Mouse (Mus musculus) kidney, postnatal 25 days (tissue): Measurements from ENCODE around the gene Gng12.

ENCODE experiments used
- DNase-seq, 2 experiments: peaks; one replicate each; pipeline ENCODE4 v3.0.0; 2021; ENCODE audit warnings: mixed read lengths in 2 of 2

Gene Gng12

DNA sequence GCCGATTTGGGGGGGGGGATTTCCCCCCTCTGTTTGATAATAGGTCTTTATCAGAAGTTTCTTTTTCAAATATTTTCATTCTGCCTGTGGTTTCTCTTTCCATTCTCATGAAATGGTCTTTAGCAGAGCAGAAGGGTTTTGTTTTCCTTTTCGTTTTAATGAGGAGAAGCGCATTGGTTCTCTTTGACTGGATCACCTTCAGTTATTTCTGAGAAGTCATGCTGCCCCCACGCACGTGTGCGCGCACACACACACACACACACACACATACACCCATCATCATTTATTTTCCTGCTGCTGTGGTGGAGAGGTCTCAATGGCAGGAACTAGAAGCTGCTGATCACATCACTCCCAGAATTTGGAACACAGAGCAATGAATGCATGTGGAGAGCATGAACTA is 20.8 kb downstream of the Gng12 start:
- no peak for DNase-seq

DNA sequence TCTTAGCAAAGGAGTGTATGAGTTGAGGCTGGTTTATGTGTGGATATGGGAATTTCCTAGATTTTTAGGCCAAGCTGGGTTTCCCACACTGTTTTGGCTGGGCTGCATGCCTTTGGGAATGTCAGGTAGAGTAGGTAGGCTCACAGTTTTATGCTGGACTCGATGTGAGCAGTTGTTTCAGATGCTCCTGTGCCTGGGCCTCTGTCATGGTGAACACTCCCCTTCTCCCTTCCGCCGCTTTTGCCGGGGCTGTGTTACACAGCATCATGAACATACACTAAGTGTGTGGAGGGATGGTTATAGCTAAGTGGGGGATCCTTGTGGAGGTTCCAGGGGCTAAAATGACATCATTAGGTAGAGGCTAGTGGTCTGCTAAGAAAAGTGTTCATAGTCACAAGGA is 24.6 kb downstream of the Gng12 start:
- no peak for DNase-seq

DNA sequence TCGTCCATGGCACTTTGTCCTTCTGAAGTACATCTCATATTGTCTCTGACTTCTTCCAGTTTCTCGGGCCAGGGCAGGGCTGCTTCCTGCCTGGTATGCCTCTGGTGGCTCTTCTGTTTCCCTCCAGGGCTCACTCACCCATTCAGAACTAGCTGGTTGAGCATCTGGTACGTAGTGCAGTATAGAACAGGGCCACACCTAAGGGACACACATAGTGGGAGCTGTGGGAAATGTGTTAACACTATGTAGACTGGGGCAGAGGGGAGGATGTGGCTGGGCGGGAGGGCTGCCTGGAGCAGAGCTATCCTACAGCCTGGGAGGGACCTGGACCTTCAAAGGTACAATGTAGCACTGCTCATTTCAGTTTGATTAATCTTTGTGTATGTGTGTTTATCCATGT is 25.6 kb downstream of the Gng12 start:
- no peak for DNase-seq

DNA sequence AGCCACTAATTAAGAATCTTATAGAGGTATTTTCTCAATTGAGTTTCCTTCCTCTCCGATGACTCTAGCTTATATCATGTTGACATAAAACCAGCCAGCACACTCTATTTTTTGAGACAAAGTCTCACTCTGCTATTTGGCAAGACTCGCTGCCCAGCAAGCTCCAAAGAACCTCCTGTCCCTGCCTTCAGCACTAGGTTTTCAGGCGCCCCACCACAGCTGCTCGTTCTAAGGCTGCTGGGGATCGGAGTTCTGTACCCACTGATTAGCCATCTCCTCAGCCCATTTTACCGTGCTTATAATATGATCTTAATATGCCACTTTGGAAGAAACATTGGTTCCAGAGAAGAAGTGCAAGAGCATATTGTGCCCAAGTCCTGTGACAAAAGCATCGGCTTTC is 26.3 kb downstream of the Gng12 start:
- DNase-seq: no peak

DNA sequence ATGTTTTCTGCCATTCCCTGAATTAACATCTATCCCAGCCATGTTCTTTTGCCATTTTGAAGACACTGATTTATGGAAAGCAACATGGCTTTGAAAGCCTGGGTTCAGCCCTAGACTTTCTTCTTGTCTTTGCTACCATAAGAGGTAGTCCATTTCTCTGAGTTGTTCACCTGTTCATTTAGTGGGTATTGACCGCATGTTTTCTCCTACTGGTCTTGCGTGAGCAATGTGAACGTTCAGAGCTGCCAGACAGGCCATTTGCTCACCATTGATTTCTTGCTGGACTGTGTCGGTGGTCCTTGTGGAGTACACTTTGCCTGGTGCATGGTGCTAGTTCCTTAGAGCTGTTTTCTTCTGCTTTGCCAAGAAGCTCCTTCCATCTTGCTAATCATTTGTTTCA is 27.7 kb downstream of the Gng12 start:
- DNase-seq: no peak

DNA sequence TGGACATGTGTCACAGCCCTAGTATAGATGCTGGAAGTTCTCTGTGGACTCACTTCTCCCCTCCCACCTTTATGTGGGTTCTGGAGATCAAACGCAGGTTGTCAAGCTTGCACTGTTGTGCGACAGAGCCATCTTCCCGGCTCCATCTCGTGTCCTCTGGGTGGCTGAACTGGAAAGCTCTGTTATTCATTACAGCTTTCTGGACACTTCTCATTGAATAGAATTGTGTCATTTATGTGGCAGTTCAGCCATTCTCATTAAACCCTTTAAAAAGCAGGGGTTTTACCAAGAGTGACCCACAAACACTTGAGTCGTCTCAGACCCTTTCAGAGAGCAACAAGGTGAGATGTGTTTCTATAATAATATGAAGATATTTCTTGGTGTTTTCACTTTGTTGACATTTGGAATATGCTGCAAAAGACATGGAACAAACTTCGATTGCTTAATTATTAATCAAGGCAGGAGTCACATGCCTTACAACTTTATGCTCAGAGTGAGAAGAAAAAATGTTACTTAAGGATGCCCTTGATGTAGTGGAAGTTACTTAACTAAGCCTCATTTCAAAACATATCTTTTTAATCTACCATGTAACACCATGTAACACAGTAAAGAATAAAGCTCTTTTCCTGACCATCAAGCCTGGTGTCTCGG is 28.2 kb downstream of the Gng12 start:
- peak; percentile 23 to 55 for DNase-seq

DNA sequence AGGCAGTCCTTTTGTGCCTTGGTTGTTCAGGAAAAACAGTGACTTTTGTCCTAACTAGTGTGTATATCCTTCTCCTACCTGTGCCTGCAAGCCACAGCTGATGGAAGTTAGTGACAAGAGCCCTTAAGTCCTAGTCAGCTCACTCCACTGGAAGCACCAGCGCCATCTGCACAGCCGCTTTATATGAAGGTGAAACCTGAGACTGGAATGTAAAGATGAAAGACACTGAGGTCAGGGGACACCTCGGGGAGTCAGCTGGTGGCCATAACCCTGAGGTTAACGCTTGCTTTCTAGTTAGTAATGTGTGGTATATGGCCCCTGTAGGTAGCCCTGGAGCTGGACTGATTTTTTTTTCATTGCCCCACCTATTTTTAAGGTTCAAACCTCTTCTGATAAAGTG is 30.1 kb downstream of the Gng12 start:
- DNase-seq: no peak

DNA sequence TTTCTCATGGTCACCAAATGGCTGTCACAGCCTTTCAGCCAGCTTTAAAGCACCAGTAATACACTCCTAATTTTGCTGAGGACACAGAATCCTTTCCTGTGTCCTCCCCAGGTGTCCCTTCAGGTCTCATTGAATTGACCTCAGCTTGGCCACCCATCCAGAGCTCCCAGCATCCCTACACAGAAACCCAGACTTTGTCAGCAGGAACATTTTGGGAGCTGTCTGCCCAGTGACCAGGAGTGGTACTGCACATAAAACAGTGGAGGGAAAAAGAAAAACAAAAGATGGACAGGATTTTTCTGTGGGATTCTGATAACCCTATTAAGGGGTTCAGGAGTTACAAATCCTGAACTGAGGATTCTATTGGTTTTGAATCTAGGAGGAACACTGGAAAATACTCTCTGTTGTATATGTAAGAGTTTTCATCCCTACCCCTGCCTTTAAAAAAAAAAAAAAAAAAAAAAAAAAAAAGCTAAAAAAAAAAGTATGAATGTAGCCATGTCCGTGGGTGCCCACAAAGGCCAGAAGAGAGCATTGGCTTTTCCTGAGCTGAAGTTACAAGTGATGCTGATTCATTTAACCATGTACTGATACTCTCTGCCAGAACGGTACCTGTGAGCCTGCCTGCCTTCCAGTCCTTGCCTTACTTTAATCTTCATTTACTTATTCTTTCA is 32.9 kb downstream of the Gng12 start:
- DNase-seq: no peak

DNA sequence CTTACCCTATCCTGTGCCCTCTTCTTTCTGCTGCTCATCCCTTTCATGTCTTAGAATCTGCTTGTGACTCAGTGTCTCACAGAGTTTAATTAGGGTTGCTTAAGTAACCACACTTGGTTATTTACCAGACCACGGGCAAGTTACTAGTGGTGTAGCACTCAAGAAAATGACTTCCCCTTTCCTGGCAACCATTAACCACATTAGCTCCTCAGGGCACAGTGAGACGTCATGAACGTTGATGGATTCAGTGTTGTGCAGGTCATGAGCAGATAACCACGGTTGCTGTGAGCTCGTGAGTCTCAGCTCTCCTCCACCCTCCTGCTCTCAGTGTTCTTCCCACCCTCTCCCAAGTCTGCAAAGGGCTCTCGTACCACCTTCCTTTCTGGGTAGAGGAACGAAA is 33.5 kb downstream of the Gng12 start:
- DNase-seq: peak; percentile 45 to 68

DNA sequence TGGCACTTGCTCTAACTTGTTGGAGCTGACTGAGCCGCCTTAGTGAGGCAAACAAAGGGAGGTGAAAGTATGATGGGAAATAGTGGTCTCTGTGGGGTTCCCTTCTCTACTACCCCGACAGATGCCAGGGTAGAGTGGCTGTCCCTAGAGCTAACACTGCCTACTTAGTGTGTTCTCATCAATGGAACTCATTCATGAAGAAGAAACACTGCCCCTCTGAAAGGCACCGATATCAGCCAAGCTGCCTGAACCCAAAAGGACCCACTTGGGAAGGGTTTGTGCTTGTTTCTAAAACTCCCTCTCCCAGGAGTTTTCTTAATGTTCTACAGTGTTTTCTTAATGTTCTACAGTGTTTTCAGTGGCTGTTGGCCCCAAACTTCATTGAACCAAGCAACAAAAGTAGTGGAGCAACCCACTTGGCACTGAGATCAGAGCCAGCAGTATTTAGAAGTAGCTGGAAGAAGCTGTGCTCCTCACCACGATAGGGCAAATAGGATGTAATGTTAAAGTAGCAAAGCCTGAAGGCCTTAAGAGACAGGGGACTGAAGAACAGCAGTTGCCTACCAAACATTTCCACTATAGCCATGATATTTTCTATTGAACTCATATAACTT is 36.1 kb downstream of the Gng12 start:
- no peak for DNase-seq

DNA sequence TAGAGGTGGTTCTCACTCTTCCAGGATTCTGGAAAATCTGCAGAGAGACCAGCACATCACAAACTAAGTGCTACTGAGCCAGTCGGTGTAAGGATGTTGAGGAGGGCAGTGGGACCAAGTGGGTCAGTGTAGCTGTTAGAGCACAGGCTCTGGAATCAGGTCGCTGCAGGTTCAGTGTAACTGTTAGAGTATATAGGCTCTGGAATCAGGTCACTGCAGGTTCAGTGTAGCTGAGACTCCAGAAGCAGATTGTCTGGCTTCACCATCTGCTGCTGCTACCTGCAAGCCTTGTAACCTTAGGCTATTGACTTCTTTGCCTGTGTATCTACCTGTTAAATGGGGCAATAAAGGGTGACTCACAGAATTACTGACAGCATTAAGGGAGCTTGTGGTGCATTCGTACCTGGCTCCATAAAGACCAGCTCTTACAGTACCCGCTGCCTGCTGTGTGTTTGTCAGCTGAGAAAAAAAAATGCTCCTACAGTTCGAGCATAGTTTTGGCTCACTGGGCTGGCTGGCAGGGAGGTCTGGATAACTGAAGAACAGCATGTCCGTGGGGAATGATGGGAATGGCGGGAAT is 44.5 kb downstream of the Gng12 start:
- DNase-seq: no peak

DNA sequence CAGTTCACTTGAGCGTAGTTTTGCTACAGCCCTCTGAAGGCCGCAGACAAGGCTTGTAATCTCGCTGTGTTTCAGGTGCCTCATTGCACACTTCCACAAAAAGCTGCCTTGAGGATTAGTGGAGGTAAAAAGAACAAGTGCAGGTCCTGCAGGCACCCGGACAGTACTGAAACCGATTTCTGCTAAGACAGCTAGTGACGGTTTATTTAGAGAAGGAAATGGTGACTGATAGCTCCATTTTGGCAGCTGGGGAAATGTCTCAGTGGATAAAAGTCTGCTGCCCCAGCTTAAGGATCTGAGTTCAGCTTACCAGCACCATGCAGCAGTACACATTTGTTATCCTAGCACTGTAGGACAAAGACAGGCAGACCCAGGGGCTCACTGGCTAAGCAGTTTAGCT is 45.6 kb downstream of the Gng12 start:
- no peak for DNase-seq

DNA sequence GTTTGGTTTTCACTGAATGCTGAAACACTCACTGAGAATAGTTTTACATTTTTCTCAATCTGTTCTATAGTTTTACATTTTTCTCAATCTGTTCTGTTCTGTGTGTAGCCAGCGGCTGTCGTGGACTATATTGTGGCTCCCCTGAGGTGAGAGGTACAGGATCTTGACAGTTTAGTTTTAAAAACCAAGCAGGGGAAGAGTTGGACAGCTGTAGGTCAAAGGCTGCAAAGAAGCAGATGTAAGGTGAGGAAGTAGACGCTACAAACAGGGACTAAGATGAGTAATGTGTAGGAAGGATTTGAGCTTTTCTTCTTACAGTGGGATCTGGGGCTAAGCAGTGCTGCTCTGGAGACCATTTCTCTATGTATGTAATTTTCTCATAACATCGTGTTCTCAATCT is 46.6 kb downstream of the Gng12 start:
- DNase-seq: no peak

DNA sequence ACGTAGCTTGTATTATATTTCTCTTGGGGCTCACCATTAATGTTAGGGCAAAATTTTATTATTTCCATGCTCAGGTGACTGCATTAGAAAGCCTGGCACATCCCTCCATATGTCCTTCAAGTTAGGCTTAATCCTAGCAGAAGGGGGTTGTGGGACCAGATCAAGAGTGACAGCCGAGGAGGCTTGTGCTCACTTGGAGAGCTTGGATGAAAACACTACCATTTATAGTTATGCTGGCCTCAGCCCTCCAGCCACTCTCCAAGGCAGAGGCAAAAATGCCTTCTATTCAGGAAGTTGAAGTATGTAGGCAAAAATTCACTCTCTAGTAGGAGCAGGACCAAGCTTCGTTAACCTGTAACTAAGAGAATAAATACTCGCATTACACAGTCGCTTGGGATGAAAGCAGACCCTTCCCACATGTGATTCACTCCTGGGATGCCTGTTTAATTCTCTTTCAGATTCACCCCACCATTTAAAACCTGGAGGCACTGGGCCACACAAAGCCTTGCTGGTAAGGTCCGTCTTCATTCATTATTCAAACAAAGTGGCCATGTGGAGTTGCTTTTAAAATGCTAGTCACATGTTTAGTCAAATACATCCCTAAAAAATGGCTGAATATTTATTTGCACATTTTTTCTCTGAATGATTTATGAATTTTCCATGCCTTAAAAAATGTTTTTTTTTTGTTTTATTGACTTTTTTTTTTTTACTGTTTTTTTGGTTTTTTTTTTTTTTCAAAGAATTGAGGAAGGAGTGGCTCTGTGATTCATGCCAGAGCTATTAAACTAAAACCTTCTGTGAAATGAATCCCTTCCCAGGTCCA is 47.4 kb downstream of the Gng12 start:
- DNase-seq: no peak

DNA sequence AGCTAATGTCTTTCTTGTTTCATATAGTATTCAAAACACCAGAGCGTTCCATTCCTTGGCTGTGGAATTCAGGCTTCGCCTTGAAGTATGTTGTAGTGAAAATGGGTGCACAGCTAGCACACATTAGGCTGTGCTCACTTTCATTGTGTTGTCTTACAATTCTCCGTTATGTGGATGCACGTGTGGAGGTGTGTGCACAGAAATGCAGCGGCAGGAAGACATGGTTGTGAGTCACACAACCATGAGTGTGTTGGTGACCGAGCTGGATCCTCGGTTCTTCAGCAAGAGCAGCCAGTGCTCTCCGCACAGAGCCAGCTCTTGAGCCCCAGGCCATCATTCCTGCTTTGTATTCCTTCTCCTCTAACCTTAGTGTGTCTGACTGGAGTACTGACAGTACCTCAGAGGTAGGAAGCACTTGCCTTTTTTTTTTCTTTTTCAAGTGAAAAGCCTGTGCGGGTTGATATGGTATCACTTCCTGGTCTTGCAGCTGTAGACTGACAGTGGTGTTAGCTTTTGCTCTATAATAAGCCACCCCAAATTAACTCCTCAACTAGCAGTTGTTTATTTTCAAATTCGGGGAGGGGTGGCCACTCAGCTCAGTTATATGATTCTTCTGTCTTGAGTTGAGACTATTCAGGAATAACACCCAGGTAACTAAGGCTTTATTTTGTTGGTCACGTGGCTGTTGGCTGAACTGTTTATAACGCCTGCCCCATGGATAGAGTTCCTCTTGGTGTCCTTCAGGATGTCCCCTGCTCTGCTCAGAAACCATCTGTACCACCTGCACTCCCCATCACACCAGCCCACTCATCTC is 48.2 kb downstream of the Gng12 start:
- DNase-seq: no peak

DNA sequence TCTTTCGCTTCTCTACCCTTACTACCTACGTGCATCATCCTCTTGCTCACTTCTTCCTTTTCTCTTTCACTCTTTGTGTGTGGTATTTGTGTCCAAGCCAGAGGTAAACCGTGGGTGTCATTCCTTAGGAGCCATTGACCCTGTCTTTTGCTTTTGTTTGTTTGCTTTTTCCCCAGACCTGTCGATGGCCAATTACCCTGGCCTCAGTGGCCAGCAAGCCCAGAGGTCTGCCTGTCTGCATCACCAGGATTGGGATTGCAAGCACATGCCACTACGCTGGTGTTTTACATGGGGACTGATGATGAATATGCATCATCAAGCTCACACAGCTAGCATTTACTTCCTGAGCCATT is 48.8 kb downstream of the Gng12 start:
- no peak for DNase-seq

DNA sequence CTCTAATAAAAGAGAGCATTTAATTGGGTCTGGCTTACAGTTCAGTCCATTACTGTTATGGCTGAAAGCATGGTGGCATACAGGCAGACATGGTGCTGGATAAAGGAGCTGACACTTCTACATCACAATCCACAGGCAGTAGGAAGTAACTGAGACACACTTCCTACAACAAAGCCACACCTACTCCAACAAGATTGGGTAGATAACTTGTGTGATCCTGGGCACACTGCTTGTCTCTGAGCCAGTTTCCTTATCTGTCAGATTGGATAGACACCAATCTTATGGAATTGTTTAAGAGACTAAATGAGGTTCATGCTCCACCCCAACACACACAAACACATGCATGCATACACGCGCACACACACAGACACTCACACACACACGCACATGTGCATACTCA is 51.9 kb downstream of the Gng12 start:
- no peak for DNase-seq

DNA sequence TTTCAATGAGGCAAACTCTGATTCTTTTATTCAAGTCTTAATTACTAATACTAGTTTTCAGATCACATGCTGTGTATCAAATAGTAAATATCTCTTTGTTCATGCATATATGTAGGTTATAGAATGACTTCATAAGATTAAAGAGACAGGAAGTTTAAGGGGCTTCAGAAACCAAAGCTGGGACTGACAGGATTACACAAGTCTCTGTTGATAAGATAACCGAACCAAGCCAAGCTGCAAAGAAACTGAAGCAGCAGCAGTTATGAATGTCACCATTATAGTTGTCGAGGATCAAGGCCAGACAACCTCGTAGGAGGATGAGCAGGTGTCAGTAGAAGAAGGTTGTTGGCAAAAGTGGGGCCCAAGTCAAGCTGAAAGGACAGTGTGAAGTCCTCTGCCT is 52.7 kb downstream of the Gng12 start:
- DNase-seq: no peak

DNA sequence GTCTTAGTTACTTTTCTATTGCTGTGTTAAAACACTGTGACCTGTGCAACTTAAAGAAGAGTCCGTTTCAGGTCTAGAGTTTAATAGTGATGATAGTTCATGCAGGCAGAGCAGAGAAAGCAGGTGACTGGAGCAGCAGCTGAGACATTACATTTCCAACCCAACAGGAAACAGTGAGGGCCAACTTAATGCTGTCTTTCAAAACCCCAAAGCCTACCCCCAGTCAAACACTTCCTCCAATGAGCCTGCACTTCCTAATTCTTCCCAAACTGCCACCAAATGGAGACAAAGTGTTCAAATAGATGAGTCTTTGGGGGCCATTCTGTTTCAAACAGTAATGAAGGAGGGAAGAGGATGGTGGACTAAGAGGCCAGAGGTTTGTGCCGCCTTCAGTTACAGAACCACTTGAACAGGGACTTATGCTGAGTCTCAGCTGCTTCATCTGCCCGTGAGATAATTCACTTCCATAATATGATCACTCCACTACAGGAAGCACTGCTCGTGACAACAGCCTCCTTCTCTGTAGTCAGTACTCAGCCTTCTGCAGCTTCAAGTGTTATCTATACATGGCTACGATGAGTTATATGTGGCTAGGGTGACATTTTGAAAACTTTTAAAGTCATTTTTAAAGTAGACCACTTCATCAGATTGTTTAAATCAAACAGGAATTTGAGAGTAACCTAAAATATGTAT is 55.7 kb downstream of the Gng12 start:
- DNase-seq: no peak

DNA sequence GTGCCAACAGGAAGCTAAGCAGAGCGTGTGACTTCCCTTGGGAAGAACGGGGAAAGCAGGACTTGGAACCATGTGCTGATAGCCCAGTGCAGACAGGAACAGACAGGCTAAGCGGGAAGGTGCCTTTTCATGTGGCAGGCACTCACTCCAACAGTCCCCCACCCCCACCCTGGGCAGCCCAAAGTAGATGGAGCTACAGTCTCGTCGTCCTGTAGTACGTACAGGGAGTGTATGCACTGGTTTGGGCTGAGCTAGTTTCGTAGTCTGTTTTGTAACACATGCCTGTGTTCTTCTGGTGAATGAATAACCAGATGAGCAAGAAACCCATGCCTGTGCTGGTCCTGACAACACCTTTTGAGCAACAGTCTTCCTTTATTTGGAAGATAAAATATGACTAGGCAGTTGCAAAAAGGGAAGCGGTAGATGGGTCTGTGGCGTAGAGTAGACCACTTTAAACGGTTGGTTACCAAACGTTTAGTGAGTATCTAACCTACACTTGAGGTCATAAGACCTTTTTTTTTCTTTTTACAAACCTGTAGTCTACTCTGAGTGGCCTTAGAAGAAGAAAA is 57.8 kb downstream of the Gng12 start:
- peak; percentile 51 to 76 for DNase-seq

DNA sequence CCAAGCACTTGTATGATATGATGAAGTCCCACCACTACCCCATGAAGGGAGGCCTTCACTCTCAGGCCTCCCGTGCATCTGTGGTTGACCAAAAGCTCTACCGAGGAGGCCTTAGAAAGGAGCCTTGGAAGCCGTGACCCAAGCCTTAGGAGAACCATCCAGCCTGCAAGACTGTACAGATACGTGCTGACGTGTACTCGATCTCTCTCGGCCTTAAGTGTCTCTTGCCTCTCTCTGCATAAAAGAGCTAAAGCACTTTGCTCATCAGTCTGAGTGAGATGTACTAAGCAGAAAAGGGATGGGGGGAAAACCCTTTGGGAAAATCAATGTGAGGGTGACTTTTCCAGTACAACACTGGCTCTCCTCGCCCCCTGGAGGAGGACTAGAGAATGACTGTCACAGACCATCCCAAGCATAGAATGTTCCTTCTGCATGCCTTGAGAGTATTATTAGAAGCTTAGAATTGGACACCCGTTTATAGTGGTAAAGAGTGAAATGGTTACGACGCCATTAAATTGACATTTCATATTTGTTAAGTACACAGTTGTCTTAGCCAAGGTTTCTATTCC is 59.0 kb downstream of the Gng12 start:
- peak in 1 of 2 experiments; percentile 70 for DNase-seq
